Mouse (Mus musculus): ENCODE measurements around the gene Neu1. TPM values are rescaled to one million over a fixed set of nuclear protein-coding genes. Genes with fewer than 3 reads are reported as not detected.

Neu1 gene
- total and polyA plus RNA-seq, 3 experiments: 31.2 to 32.0 (median 31.9) TPM

GRCm38 (mm10) chr17:34885615-34886014, 45.4 kb upstream of the Neu1 start:
- no peak overlapping the region for H3K4me2 ChIP-seq (ENCODE audit: insufficient read depth, low read depth, poor library complexity, severe bottlenecking)
- H3K36me3 ChIP-seq (replicated peaks in 1 of 2; ENCODE audit: control insufficient read depth in 1 of 2, insufficient read depth in 1 of 2, low read length in 1 of 2): no peaks in the 10 kb centered on the region
- H3K27ac ChIP-seq (ENCODE audit: insufficient read depth, low read depth): no peak overlapping the region
- peaks cover 11 to 31% of the 10 kb centered on the region in 2 experiments; a peak in 3 of 4 replicates for H3K4me1 ChIP-seq (ENCODE audit: control insufficient read depth in 1 of 2, insufficient read depth in 2 of 2)
- H3K4me3 ChIP-seq (replicated peaks in 1 of 3; ENCODE audit: low read depth in 2 of 3, low read length in 2 of 3, poor library complexity in 1 of 3): no peak overlapping the region
- no peaks in the 10 kb centered on the region for H3K27me3 ChIP-seq (replicated peaks)
- in situ Hi-C loops (cut with MboI; ENCODE audit: low pct_ligation_motif_present, low pct_unique_long_range_greater_than_20kb, low sequenced_read_pairs) (no loop called here), dilution Hi-C loops (cut with MboI; ENCODE audit: extremely low pct_ligation_motif_present, extremely low pct_unique_long_range_greater_than_20kb, low sequenced_read_pairs) (no loop called here)
- DNase-seq (ENCODE audit: extremely low read depth): no peak
- no peaks in the 10 kb centered on the region for H3K79me2 ChIP-seq (replicated peaks; ENCODE audit: control insufficient read depth, extremely low read depth, insufficient read depth, poor library complexity, severe bottlenecking)
- peaks cover 5% of the 10 kb centered on the region for H3K9me3 ChIP-seq (replicated peaks; ENCODE audit: low read length)
- H3K9ac ChIP-seq (ENCODE audit: insufficient read depth, low read depth): no peak overlapping the region
- TF ChIP-seq HCFC1 (IDR thresholded peaks at IDR 0.05; ENCODE audit: low read depth, low read length) (no peak), ETS1 (conservative IDR thresholded peaks at IDR 0.05; ENCODE audit: low read depth, low read length) (no peak), KAT2A (IDR thresholded peaks at IDR 0.05; ENCODE audit: insufficient replicate concordance, low read length) (no peak), USF2 (conservative IDR thresholded peaks at IDR 0.05; ENCODE audit: low read depth, low read length) (no peak), ZC3H11A (IDR thresholded peaks at IDR 0.05; ENCODE audit: low read depth, low read length) (no peak), USF1 (IDR thresholded peaks at IDR 0.05; ENCODE audit: low read depth, low read length) (no peak), ELF1 (IDR thresholded peaks at IDR 0.05; ENCODE audit: low read depth, low read length) (no peak), RCOR1 (conservative IDR thresholded peaks at IDR 0.05; ENCODE audit: low read depth, low read length) (no peak), MXI1 (IDR thresholded peaks at IDR 0.05; ENCODE audit: low read depth, low read length) (no peak), EP300 (IDR thresholded peaks at IDR 0.05; ENCODE audit: low read length) (no peak), MYC (IDR thresholded peaks at IDR 0.05; ENCODE audit: low read depth, low read length) (no peak), ZMIZ1 (IDR thresholded peaks at IDR 0.05; ENCODE audit: low read depth, low read length) (no peak), TCF12 (IDR thresholded peaks at IDR 0.05; ENCODE audit: low read depth, low read length) (no peak), CTCF (conservative IDR thresholded peaks at IDR 0.05 in 1 of 2, IDR thresholded peaks at IDR 0.05 in 1 of 2; ENCODE audit: low read depth in 2 of 2, low read length in 2 of 2) (no peak), MEF2A (IDR thresholded peaks at IDR 0.05; ENCODE audit: borderline replicate concordance, low read depth, low read length) (no peak), CHD2 (IDR thresholded peaks at IDR 0.05; ENCODE audit: low read length) (no peak), MAX (IDR thresholded peaks at IDR 0.05; ENCODE audit: low read length) (no peak), MAZ (IDR thresholded peaks at IDR 0.05; ENCODE audit: low read depth, low read length) (no peak), GABPA (IDR thresholded peaks at IDR 0.05; ENCODE audit: insufficient replicate concordance, low read depth, low read length) (no peak)

GRCm38 (mm10) chr17:34887942-34888341, 43.1 kb upstream of the Neu1 start:
- H3K4me1 ChIP-seq (ENCODE audit: control insufficient read depth in 1 of 2, insufficient read depth in 2 of 2): peaks cover 11 to 27% of the 10 kb centered on the region in 2 experiments; a peak in 3 of 4 replicates
- dilution Hi-C loops (cut with MboI; ENCODE audit: extremely low pct_ligation_motif_present, extremely low pct_unique_long_range_greater_than_20kb, low sequenced_read_pairs): no loop called here
- TF ChIP-seq NELFE (IDR thresholded peaks at IDR 0.05; ENCODE audit: low read depth, low read length) (no peak), RCOR1 (conservative IDR thresholded peaks at IDR 0.05; ENCODE audit: low read depth, low read length) (no peak), ELF1 (IDR thresholded peaks at IDR 0.05; ENCODE audit: low read depth, low read length) (no peak), SIN3A (IDR thresholded peaks at IDR 0.05; ENCODE audit: low read length) (no peak), MEF2A (IDR thresholded peaks at IDR 0.05; ENCODE audit: borderline replicate concordance, low read depth, low read length) (no peak), MAFK (IDR thresholded peaks at IDR 0.05; ENCODE audit: insufficient replicate concordance, low read length) (no peak), ZNF384 (IDR thresholded peaks at IDR 0.05; ENCODE audit: low read depth, low read length) (no peak), JUN (IDR thresholded peaks at IDR 0.05; ENCODE audit: insufficient read depth, low read depth, low read length) (no peak)

More at GRCm38 (mm10) chr17:34887942-34888341, 43.1 kb upstream of the Neu1 start:
- Histone ChIP-seq H3K27me3 (replicated peaks) (no peaks in the 10 kb centered on the region), H3K27ac (ENCODE audit: insufficient read depth, low read depth) (peak overlapping the region; percentile 22; the same call in 1 of the 2 replicates), H3K4me3 (replicated peaks in 1 of 3; ENCODE audit: low read depth in 2 of 3, low read length in 2 of 3, poor library complexity in 1 of 3) (no peak overlapping the region), H3K9ac (ENCODE audit: insufficient read depth, low read depth) (no peak overlapping the region), H3K36me3 (replicated peaks in 1 of 2; ENCODE audit: control insufficient read depth in 1 of 2, insufficient read depth in 1 of 2, low read length in 1 of 2) (no peaks in the 10 kb centered on the region), H3K79me2 (replicated peaks; ENCODE audit: control insufficient read depth, extremely low read depth, insufficient read depth, poor library complexity, severe bottlenecking) (no peaks in the 10 kb centered on the region), H3K9me3 (replicated peaks; ENCODE audit: low read length) (peaks cover 5% of the 10 kb centered on the region), H3K4me2 (ENCODE audit: insufficient read depth, low read depth, poor library complexity, severe bottlenecking) (no peak overlapping the region)
- in situ Hi-C loops (cut with MboI; ENCODE audit: low pct_ligation_motif_present, low pct_unique_long_range_greater_than_20kb, low sequenced_read_pairs): no loop called here
- no peak for DNase-seq (ENCODE audit: extremely low read depth)

All from CH12.LX (cell line).